Mouse (Mus musculus): ENCODE data around the gene Vcp.
A peak's percentile ranks its signal among the peaks of the same experiment; 100 is the strongest.
"Not testable (repeated sequence)": the region's sequence is repeated elsewhere in the genome, so short reads cannot be mapped to it uniquely, and the experiment has no call there.

Gene Vcp

DNA sequence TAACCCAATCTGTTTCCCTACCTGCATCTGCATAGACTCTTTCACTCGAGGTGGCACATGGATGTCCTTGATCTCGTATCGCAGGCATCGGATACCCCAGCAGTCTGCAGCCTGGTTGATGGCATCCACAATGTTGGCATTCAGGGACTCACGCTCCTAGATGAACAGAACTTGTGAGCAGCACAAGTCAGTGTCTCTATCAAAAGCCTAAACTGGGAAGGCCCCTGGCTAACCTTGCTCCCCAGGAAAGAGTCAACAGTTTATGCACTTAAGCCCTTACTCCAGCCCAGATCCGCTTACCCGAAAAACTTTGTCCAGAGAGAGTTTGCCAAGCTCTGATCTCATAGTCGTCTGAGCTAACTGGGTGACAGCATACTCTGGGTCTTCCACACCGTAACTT, 29.4 kb upstream of the Vcp start:
- no peak for DNase-seq (ENCODE audit: low read depth, low spot score)

DNA sequence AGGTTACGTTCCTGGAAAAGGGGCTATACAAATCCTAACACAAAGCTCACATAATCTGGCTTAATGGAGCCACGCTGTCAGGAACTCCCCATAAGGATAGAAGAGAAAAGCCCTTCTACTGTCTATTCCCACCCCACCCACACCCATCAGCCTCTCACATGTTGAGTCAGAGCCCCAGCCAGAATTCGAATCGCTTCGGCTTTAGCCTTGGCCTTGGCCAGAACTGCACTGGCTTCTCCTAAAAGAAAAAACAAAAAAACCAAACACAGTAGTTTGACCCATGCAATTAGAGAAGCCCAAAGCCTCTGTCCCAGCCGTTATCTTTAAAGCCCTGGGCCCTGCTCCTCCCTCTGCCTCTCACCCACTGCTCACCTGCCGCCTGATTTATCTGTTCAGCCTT, 28.8 kb upstream of the Vcp start:
- DNase-seq (ENCODE audit: low read depth, low spot score): no peak

DNA sequence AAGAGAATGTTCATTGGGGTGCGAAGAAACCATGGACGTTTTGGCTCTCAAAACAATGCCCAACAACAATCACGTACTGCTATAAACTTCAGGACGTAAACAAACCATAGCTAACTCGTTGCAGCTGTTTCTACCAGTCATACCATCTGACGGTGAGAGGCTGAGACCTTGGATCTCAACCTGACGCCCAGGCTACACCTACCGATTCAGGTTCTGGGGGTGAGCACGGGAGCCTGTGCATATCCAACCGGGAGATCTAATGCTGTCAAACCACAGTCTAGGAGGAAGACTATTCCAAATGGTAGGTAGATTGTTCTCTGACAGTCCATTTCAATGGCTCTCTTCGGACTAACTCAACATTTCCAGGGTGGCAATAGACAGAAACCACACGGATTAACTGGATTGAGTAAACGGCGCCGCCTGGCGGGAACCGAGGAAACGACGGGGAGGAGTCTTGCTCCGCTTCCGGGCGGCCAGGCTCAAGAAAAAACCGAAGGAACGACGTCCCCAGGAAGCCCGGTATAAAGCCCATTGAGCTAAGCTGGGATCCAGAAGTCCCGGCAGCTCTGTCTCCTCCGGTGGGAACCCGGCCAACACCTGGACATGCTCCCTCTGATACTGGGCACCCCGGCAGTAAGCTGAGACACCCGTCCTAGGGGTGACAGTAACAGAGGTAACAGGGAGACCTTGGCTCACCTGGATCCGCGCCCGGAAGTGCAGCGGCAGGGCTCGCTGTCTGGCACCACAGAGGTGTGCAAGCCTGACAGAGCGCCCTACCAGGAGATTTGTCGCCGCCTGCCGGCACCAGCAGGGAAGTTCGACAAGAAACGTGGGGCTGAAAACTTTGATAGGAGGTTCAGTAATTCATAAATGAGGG, 25.0 kb upstream of the Vcp start, which contains the start of gene Pigo:
Gene Pigo (minus strand): TSS at position 736 of the 877 bp plus-strand sequence.
- peak; percentile 94 for DNase-seq (ENCODE audit: low read depth, low spot score)

DNA sequence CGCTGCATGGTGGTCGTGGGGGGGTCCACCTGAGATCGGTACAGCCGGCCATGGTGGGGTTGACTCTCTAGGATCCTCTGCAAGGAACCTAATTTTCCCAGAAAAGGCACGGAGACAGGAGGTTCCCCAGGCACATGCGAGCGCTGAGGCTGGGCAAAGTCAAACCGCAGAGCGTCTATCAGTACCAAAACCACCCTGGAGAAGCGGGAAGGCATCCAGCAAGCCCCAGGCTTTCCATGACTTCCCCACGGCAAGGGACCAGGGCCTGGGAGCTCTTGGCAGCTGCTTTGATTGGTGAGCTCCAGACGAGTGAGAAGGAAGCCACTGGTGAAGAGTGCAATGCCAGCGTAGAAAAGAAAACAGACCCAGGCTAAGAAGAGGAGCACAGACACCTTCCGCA, 24.4 kb upstream of the Vcp start:
- no peak for DNase-seq (ENCODE audit: low read depth, low spot score)

DNA sequence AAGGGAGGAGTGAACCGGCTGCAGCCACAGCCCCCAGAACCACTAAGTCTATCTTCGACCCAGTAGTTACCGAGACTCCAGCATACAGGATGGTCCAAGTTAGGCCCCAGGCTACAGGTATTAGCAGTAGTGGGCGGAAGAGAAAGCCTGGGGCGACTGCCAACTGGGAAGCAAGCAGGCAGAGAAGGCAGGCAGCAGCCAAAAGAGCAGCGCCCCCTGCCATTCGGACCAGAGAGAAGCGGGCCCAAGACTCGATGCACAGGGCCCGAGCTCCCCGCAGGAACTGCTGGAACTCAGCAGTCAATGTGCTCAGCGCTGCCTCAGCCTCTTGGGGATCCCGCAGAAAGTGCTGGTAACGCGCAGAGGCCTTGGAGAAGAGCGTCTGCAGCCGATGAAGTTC, 21.0 kb upstream of the Vcp start:
- DNase-seq (ENCODE audit: low read depth, low spot score): no peak

DNA sequence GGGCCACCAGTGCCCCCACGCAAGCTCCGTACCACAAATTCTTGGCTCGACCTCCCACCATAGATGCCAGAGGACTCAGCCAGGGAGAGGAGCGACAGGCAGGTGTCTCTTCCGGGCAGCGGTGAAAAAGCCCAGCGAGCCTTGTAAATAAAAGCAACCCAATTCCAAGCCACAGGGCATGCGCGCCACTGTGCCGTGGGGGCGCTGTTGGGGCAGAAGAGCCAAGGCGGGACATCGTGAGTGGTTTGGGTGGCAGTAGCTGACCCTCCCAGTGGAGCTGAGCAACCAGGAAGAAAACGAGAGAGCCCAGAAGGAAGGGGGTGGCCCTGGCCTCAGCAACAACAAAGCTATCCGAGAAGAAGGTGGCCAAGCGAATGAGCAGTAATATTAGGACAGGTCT, 20.6 kb upstream of the Vcp start:
- DNase-seq (ENCODE audit: low read depth, low spot score): no peak

DNA sequence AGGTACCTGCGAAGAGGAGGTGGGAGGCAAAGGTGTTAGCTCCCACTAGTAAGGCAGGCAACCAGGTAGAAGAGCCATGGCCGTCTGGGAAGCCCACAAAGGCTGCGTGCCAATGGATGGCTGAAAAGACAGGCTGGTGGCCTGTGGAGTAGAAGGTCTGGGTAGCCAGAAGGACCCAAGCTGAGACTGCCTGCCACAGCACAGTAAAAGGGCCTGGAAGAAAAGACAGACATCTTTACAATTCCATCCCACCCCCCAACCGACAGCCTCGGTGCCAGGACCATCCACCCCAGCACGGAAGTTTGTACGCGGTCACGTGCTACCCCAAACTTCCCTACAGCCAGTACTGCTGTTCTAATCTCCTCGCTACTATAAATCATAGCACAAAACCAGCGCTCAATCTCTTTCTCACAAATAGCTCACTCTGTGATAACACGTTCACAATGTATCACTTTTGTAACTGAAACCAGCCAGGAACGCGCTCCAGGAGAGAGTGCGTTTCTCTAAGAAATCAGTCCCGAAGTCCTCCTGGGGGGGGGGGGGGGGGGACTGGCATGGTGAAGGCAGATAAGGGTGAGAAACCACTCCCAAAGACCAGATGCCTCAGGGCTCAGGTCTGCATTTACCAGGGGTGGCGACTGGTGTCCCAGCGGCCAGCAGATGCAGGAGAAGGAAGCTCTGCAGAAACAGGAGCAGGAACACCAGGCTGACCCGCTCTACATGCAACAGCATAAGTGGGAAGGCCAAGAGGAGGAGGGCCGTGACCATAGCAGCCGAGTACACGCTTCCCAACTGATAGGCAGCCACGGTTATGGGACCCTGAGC, 19.5 kb upstream of the Vcp start:
- no peak for DNase-seq (ENCODE audit: low read depth, low spot score)

DNA sequence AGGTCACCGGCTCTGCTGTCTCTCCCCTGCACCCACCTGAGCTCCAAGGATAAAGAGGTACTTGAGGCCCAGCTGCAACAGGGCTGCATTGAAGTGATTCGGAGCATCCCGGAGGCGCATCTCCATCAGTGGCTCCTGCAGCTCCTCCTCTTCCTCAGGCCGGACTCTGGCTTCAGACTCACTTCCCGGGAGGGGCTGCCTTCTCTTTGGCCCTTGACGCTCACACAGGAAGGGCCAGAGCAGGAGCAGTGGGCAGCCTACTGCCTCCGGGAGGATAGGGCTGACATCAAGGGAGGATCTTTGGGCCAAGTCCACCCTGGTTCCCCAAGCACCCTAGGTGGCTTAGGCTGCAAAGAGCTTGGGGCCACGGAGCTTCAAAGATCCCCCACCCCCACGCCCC, 18.9 kb upstream of the Vcp start:
- no peak for DNase-seq (ENCODE audit: low read depth, low spot score)

DNA sequence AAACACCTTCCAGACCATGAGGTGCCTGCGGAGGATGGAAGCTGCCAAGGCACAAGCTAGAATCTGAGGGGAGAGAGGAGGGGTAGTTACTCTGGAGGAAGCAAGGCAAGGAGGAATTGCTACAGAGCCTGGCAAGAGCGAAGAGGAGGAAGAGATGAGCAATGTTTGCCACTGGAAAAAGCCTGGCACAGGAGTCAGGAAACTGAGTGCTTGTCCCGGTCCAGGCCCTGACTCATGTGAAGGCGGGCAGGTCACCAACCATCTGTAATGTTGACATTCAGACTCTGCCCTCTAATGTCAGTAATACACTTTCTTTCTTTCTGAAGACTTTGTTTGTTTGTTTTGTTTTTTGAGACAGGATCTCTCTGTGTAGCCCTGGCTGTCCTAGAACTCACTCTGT, 17.8 kb upstream of the Vcp start:
- no peak for DNase-seq (ENCODE audit: low read depth, low spot score)

DNA sequence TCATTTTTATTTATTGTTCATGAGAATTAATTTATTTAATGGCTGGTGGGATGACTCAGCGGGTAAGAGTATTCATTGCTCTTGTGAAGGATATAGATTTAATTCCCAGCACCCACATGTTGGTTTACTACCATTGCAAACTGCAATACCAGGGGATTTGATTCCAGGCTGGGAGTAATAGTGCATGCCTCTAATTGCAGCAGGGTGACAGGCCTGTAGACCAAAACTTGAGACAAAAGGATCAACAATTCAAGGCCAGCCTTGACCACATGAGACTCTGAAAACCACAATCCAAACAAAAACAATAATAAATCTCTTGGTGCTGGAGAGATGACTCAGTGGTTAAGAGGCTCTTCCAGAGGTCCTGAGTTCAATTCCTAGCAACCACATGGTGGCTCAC, 11.8 kb upstream of the Vcp start:
- no peak for DNase-seq (ENCODE audit: low read depth, low spot score)

DNA sequence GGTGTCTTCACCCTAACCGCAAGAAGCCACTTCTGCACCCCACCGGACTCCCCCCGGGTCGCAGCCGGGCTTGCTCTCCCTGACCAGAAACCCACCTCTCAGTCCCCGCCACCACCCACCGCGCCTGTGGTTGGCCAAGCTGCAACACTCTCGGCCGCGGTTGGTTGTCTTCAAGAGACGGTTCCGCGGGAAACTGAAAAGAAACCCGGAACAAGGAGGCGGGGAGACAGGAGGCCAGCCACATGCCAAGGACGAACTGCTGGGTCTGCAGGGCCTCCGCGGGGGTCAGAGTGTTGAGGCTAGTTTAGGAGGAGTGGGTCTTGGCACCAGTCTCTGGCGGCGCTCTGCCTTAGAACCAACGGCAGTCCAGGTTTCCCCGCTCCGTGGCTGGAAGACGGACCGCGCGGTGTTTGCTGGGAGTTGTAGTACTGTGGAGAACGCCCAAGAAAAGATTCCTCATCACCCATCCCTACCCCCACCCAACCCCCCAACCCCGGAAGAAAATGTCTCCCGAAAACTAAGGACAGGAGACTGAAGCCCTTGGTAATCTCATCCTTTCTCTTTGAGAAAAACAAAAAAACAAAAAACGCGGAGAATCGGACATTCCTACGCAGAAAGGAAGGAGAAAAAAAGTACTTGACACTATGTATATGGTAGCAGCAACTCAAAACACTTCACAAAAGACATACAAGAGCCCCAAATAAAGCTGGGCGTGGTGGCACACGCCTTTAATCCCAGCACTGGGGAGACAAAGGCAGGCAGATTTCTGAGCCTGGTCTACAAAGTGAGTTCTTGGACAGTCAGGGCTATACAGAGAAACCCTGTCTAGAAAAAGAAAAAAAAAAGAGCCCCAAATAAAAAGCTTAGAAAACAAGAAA, 10.1 kb upstream of the Vcp start, which contains the start of gene Fancg:
Gene Fancg (minus strand): TSS at position 346 of the 878 bp plus-strand sequence.
- peak; percentile 79 for DNase-seq (ENCODE audit: low read depth, low spot score)

DNA sequence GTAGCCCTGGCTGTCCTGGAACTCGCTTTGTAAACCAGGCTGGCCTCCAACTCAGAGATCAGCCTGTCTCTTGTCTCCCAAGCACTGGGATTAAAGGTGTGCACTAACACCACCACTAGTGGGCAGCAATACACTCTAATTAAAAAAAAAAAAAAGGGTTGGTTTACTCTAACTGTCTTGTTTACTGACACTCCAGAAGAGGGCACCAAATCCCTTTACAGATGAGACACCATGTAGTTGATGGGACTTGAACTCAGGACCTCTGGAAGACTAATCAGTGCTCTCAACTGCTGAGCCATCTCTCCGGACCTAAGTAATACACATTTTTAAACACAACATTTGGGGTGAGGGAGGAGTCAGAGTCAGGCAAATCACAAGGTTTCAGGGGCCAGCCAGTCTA, 5.5 kb upstream of the Vcp start:
- peak; percentile 77 for DNase-seq (ENCODE audit: low read depth, low spot score)

DNA sequence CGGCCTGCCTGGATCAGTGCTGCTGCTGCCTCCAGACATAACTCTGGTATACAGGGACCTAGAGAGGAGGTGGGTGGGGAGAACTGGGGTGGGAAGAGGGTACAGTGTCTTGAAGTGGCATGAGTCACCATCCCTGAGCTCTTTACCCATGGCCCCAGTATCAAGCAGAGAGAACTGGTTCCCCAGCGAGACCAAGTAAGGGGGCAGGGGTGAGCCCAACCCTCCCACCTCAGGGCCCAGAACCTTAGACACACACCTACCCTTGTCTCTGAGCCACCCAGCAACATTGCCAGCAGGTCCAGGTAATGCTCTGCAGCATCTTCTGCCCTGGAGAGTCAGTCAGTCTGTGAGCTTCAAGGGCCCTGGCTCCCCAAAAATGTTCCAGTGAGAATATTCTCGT, 4.6 kb upstream of the Vcp start:
- DNase-seq (ENCODE audit: low read depth, low spot score): no peak

DNA sequence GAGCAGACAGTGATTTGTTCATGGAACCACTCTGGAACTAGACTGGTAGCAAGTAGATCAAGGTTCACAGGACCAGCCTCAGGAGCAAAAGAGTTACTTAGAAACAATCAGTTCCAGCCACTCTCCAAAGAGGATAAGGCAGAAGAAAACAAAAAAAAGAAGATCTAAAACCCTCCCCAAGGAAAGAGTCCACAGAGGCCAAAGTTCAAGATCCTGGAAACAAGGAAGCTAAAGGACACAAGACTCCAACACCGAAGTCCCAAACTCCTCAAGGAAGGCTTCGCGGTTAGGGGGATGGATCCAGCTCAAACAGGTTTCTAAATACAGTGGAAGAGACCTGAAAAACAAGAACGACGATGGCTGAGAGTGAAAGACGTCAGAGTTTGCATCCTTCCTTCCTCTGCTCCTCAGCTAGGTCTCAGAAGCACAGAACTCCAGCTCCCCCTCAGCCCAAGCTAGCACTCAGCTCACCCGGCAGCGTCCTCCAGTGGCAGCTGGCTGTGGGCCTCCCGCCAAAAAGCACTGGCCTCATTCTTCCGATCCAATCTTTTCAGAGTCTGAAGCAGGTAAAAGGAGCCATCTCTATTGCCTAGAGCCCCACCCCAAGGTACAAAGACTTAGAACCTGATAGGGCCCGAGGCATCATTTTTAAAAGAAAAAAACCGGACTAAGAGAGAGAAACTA, 2.6 kb upstream of the Vcp start:
- DNase-seq (ENCODE audit: low read depth, low spot score): no peak

DNA sequence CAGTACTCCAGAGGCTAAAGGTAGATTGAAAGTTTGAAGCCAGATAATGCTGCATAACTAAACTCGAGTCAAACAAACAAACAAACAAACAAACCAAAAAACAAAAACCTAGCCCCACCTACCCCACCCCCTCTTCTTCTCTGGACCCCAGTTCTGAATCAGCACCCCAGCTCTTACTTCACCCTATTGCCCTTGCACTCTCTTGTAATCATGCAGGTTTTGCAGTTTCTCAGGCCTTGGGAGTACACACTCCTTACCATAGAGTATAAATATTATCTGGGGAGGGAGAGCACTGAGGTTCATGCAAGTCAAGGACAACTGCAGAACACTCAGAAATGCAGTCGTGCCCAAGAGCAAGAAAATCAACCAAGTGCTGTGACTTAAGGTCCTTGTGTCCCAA, 965 bp upstream of the Vcp start:
- no peak for DNase-seq (ENCODE audit: low read depth, low spot score)

DNA sequence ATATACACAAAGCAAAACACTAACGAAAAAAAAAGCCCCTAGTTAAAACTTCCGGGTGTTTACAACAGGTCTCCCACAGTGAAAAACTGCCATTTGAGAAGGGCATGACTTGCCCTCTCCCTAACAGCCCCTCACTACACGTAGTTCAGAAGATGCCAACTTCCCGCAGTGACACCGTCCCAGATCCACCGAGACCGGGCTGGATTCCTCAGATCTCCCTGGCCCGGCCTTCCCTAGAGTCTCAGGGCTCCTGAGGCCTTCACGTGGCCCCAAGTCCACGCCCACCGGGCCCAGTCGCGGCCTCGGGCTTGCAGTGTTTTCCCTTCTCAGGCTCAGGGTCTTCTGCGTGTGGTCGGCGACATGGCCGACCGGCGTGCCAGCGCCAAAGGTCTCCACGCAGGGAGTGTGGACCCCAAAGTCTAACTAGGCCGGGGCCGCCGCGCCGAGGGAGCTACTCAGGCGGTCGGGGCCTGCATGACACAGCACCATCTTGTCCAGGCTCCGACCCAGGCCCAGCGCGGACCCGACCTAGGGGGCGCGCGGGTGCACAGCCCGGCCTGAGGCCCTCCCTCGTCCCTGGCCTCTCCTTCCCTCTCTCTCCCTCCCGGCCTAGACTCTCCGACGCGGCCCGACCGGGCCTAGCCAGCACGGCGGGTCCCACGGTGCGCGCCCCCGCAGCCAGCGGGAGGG, 711 bp downstream of the Vcp start:
- DNase-seq (ENCODE audit: low read depth, low spot score): peak; percentile 83

DNA sequence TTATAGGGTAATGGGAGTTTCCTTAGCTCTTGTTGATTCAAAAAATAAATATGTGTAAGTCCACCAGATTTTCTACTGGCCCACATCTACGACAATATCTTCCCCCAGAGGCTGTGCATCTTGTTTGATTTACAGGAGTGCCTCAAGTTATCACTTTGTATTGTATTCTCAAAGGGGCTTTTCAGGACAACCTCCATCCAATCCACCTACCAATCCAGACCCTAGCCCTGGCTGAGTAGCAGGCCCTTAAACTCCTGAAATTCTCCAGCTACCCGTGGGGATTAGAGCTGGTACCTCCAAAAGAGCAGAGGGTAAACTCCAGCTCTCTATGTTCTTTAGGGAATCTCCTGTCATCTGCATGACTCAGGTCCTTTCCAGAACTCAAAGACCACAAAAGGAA, 2.3 kb downstream of the Vcp start:
- DNase-seq (ENCODE audit: low read depth, low spot score): no peak

DNA sequence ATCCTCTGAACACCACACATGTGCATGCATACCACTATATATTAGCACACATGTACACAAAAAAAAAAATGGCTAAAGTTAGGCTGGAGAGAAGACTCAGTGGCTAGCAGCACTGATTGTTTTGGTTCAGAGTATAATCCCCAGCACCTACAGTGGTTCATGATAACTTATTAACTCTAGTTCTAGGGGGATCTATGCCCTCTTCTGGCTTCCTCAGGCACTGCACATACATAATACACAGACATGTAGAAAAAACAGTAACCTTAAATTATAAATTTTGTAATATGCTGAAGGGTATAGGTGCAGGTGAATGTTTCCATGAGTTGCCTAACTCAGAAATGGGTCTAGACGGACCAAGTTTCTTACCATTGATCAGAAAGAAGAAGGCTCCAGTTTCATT, 12.0 kb downstream of the Vcp start:
- no peak for DNase-seq (ENCODE audit: low read depth, low spot score)

DNA sequence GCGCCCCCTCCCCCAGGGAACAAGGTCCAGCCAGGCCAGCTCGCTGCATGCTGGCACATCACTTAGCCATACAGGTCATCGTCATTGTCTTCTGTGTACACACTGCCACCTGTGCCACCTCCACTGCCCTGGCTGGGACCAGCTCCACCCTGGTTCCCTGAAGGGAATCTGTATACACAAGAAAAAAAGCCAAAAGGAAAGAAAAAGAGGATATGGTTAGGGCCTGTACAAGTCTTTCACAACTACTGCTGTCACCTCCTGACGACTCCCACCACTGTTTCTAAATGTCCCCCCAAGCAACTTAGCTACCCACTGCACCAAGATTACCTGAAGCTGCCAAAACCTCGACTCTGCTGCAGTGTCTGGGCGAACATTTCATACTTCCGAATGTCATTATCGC, 19.8 kb downstream of the Vcp start:
- not testable (repeated sequence) for DNase-seq (ENCODE audit: low read depth, low spot score)

DNA sequence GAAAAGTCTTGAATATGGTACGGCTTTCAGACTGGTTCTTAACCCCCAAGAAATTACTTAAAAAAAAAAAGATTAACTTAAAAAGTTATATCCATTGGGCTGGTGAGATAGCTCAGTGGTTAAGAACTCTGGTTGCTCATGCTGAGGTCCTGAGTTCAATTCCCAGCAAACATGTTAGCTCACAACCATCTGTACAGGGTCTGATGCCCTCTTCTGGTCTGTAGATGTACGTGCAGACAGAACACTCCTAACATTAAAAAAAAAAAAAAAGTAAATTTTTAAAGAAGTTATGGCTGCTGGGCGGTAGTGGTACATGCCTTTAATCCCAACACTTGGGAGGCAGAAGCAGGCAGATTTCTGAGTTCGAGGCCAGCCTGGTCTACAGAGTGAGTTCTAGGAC, 22.2 kb downstream of the Vcp start:
- peak; percentile 31 for DNase-seq (ENCODE audit: low read depth, low spot score)

DNA sequence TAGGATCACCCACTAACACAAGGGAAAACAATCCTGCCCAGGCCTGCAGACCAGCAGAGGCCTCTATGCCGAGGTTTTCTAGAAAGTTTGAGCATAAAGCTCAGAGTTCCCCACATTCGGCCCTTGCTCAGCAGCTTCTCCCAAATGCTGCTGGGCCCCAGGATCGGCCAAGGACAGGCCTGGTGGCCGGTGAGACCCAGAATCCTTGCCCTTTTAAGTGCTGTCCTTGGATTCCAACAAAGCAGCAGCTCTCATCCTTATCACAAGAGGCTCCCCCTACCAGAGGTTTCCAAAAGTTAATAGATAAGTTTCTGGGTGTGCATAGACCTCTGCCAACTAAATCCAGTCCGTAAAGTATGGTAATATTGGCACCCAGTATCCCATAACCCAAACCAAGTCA, 26.4 kb downstream of the Vcp start:
- DNase-seq (ENCODE audit: low read depth, low spot score): no peak
